Mouse (Mus musculus) embryo, embryonic 9.5 days (tissue): ENCODE measurements around the gene Accsl.
A peak's percentile ranks its signal among the peaks of the same experiment; 100 is the strongest.

ENCODE experiments used
- DNase-seq: peaks from one replicate; pipeline ENCODE4 v3.0.0-alpha.2; 2017; ENCODE audit errors: extremely low spot score

Gene Accsl

GRCm38 (mm10) chr2:93874606-93875005, 5.6 kb upstream of the Accsl start:
- DNase-seq, result no peak

DNA sequence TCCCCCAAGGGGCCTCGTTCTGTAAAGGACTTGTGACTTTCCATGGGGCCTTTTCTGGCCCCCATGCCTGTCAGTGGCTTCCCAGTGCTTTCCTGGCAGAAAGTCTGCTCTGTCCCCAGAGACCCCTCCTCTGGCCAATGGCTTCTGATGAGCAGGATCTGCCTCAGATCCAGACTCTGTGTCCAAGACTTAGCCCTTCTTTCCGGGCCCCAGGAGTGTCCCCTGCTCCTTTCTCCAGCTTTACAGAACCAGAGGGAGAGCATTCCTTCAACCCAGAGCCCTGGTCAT, 5.2 kb upstream of the Accsl start:
- no peak for DNase-seq

DNA sequence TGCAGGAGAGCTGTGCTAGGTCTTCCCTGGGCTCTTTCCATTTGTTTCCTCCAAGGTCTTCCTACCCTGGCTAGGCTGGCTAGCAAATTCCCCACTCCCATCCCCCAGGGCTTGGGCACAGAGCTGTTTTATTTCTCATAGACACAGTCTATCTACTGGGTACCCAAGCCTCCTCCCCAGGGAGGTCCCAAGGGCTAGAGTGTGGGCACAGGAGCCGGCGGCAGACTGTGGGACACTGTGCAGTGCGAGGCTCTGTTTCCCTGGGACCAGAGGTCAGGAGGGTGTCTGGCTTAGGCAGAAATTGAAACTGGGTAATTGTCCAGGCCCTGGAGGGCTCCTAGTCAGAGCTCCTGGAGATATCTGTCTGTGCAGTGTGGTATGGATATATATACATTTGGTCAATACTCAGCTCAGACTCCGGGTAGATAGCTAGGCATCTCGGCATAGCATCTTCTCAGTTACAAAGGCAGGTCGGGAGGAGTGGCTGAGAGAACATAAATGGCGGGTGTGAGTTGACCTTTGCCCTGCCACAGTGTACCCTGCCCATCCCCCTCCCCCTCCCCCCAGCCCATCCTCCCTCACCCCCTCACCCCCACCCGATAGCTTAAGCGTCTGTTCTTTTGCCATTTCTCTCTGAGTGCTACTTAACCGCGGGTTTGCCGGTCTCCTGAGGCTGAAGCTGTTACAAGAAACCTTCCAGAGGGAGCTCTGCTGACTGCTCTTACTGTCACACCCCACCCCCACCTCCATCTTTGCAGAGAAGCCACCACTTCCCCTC, 4.7 kb upstream of the Accsl start:
- DNase-seq, result peak; percentile 42

DNA sequence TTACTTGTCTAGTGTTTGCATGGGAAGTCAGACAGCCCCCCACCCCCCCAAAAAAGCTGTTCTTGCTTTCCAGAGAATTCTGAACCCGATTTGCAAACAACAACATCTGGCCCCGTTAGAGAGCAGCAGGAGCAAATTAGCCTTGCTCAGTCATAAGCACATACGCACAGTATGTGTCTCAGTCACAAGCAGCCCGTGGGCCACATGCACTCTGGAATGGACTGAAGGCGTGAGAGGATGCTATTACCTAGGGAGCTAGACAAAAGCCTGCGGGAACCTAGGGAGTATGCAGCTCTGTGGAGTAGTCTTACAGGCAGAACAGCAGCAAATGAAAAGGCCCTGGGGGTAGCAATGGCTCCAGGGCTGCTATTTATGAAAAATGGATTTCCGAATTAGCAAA, 3.3 kb upstream of the Accsl start:
- DNase-seq, result no peak

GRCm38 (mm10) chr2:93871411-93871925, 2.5 kb upstream of the Accsl start:
- no peak for DNase-seq

DNA sequence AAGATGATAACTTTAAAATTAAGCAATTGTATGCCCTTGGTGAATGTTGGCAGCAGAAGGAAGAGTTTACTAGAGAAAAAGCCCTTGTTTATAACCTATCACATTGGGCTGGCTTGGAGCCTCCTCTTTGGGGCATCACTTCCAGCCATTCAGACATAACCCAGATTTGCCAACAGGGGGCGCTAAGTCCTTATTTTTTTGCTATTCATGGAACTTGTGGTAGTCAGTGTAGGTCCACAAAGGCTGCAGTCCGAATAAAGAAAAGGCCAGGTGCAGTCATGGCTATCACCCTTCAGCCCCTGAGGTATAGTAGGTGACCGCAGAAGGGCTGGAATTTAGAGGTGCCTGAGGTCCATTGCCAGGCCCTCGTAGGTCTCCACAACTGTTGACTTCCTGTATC, 1.9 kb upstream of the Accsl start:
- DNase-seq, result peak; percentile 73

DNA sequence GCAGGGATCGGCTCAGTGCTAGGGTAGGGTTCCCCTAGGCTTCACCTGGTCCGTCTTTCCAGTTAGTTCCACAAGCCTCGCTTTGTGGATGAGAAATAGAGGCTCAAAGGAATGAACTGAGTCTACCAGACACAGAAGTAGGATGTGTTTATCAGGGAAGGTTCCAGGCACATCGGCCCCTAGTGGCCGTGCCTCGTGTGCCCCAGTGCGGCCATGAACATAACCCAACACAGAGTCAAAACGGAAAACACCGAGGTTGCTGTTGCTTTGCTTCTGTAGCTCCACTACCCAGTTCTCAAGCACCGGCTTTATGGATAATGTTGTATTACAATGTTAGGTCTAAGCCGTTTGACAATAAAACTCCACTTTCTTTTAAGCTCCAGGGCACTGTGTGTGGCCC, 391 bp downstream of the Accsl start:
- no peak for DNase-seq

GRCm38 (mm10) chr2:93863229-93863628, 5.7 kb downstream of the Accsl start:
- DNase-seq, result no peak

- no peak for DNase-seq
Observed at GRCm38 (mm10) chr2:93858845-93859244, 10.1 kb downstream of the Accsl start.

GRCm38 (mm10) chr2:93851303-93851702, 17.7 kb downstream of the Accsl start:
- no peak for DNase-seq

- no peak for DNase-seq
Observed at GRCm38 (mm10) chr2:93850317-93850944, 18.5 kb downstream of the Accsl start.

DNA sequence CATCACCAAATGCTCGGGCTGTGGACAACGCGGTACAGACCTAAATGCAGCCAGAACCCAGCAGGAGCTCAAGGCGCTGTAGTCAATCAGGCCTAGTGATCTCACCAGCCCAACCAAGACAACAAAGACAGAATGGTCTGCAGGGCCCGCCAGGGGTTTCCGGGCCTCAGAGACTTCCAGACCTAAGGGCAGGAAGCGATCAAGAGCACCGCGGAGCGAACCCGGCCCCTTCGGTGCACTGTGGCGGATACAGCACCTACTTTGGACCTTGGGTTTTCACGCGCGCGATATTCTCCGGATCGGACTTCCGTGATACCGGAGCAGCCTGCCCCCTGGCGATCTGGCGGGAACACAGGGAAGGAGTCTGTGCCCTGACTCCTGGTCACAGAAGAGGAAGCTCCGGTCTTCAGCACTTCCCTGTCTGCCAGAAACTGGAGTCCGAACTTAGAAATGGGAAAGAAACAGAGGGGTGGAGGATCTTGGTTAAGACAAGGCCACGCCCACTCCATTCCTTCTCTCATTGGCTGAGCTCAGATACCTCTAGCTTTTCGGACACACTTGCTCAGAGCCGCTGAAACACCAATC, 19.4 kb downstream of the Accsl start, which contains the start of gene Accs:
Accs (minus strand) TSS at position 439 of the 585 bp plus-strand sequence.
- peak; percentile 82 for DNase-seq

- DNase-seq, result no peak
Observed at GRCm38 (mm10) chr2:93841349-93841748, 27.6 kb downstream of the Accsl start.

DNA sequence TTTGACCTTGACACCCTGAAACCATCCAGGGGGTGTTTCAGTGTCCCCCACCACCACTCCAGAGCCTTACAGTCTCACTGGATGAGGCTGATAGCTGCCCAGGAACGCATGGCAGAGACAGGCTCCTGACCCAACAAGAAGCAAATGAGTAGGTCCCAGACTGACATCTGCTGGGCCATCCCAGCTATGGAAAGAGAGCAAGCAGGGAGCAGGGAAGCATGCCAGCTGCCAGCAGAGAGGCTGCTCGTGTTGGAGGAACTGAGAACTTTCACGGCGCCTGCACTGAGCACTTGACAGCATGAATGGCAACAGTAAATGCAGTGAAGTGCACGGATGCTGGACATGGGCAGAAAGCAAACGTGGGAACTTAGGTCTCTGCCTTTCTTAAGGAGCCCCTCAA, 28.8 kb downstream of the Accsl start:
- DNase-seq, result no peak

DNA sequence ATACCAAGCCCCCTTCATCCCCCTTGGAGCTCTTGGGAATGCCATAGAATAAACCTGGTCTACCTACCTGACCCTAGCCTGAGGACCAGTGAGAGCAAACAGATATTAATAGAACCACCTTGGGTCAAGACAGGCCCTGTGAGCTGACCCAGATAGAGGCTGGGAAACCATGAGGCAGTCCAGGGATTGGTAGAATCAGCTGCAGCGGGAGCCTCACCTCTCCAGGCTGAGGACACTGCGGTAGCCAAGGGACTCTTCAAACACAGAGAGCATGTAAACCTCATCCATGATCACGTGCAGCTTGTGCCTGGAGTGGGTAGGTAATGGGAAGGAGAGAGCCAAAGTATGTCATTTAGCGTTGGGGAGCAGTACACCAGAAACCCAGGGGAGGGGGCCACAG, 30.0 kb downstream of the Accsl start:
- no peak for DNase-seq

GRCm38 (mm10) chr2:93836232-93836785, 32.6 kb downstream of the Accsl start:
- no peak for DNase-seq

DNA sequence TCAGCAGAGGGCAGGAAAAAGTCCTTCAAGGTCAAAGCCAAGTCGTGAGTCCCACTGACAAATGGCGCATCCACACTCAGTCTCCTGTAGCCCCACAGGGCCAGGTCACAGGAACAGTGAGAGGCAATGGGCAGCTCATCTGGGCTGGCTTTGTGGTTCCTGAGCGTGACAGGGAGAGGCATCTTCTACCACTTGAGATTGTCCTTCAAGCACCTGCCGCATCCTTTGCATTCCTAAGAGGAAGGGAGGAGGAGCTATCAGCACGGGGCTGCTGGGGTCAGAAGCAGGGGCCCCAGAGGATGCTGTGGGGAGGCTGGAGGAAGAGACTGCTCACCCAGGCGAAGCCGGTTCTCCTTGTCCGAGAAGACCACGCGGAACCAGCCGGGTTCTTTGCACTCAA, 33.4 kb downstream of the Accsl start:
- DNase-seq, result no peak

GRCm38 (mm10) chr2:93823519-93823918, 45.4 kb downstream of the Accsl start:
- peak; percentile 77 for DNase-seq

DNA sequence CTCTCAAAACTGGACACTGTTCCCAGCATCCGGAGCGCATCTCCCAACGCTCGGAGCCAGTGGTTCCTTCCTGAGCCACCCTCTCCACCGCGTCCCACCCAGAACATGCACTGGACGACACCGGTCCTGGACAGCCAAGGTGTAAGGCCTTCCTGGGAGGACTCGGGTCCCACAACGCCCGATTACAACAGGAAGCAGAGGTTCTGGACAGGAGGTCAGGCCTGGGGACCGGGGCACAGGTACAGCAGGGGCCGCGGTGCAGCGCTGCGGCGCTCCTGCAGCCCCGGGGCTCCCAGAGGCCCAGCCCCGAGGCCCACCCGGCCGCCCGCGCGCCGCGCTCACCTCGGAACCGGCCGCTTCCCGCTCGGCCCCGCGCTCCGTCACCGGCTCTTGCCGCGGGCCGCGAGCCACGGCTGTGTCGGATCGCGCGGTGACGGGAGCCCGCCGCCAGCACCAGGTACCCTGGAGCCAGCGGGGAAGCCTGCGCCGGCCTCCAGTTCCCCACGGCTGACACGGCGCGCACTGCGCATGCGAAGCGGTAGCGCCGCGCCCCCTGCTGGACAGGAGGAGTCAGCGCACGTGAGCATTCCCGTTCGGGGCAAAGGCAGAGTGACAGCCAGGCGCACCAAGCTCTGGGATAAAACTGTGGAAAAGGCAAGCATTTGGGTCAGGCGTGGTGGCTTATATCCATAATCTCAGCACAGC, 46.8 kb downstream of the Accsl start, which contains the start of gene Ext2:
Ext2 (minus strand) TSS at position 524 of the 705 bp plus-strand sequence.
- DNase-seq, result peak; percentile 88

GRCm38 (mm10) chr2:93817791-93818190, 51.2 kb downstream of the Accsl start:
- no peak for DNase-seq

GRCm38 (mm10) chr2:93813343-93813742, 55.6 kb downstream of the Accsl start:
- no peak for DNase-seq

- peak; percentile 38 for DNase-seq
Observed at GRCm38 (mm10) chr2:93811812-93812211, 57.1 kb downstream of the Accsl start.
